Mouse (Mus musculus) cerebellum, postnatal 10 days (tissue): ENCODE data around the gene Itch.
"Not testable (repeated sequence)": the region's sequence is repeated elsewhere in the genome, so short reads cannot be mapped to it uniquely, and the experiment has no call there.

ENCODE experiments used
- DNase-seq, 2 experiments: peaks; one replicate each; pipeline ENCODE4 v3.0.0; 2021; ENCODE audit warnings: mixed read lengths in 2 of 2

Gene Itch

GRCm38 (mm10) chr2:155149296-155149695 is 16.0 kb downstream of the Itch start:
- DNase-seq = not testable (repeated sequence)

GRCm38 (mm10) chr2:155207419-155207818 is 74.1 kb downstream of the Itch start:
- peak; percentile 28 to 36 for DNase-seq

GRCm38 (mm10) chr2:155223145-155223544 is 89.8 kb downstream of the Itch start:
- no peak for DNase-seq

GRCm38 (mm10) chr2:155224721-155225120 is 91.4 kb downstream of the Itch start:
- DNase-seq = no peak

GRCm38 (mm10) chr2:155235746-155236361 is 102.5 kb downstream of the Itch start:
- no peak for DNase-seq

GRCm38 (mm10) chr2:155236362-155236992 is 103.2 kb downstream of the Itch start, which contains the start of gene Dynlrb1:
Gene Dynlrb1, plus strand, starts transcription at chr2:155236533.
- peak; percentile 100 for DNase-seq

GRCm38 (mm10) chr2:155237276-155237675 is 104.0 kb downstream of the Itch start:
- peak; percentile 16 for DNase-seq

- DNase-seq = peak in 1 of 2 experiments; percentile 20
Observed at GRCm38 (mm10) chr2:155240915-155241314, 107.6 kb downstream of the Itch start.

- no peak for DNase-seq
Observed at GRCm38 (mm10) chr2:155242296-155242855, 109.1 kb downstream of the Itch start.

- peak; percentile 17 to 29 for DNase-seq
Observed at GRCm38 (mm10) chr2:155246231-155246630, 112.9 kb downstream of the Itch start.

- DNase-seq = no peak
Observed at GRCm38 (mm10) chr2:155248206-155248605, 114.9 kb downstream of the Itch start.

- DNase-seq = no peak
Observed at GRCm38 (mm10) chr2:155248718-155249117, 115.4 kb downstream of the Itch start.

GRCm38 (mm10) chr2:155249588-155249987 is 116.3 kb downstream of the Itch start:
- no peak for DNase-seq

- no peak for DNase-seq
Observed at GRCm38 (mm10) chr2:155265526-155265925, 132.2 kb downstream of the Itch start.

- DNase-seq = no peak
Observed at GRCm38 (mm10) chr2:155266896-155267295, 133.6 kb downstream of the Itch start.

- peak; percentile 28 to 34 for DNase-seq
Observed at GRCm38 (mm10) chr2:155271957-155272356, 138.6 kb downstream of the Itch start.

- DNase-seq = no peak
Observed at GRCm38 (mm10) chr2:155272396-155273170, 139.3 kb downstream of the Itch start.

GRCm38 (mm10) chr2:155273603-155274002 is 140.3 kb downstream of the Itch start:
- DNase-seq = no peak

- DNase-seq = peak; percentile 99 to 100
Observed at GRCm38 (mm10) chr2:155276195-155276594, 142.9 kb downstream of the Itch start, which contains the start of gene Map1lc3a. Gene Map1lc3a, plus strand, starts transcription at chr2:155276297.
